Comparison of ENCODE assay signal across 18 mouse cellular contexts in genomic region chr10:125838982-125839381, GRCm38 (mm10).
DNase-seq lines count a peak whose midpoint lies in the region; ATAC-seq lines count a peak whose summit lies in the region.
"Had no signal": no experiment of that assay in that cellular context is flagged by ENCODE, and none has a peak within 500 bp of the region (broad histone marks: within the 10 kb centered on the region; RNA-seq: fewer than 3 reads in every experiment).

No protein-coding gene starts in this region.

- ATAC-seq in forebrain, embryonic 14.5 days = 0 out of 2 replicates have a peak, but pooled peaks have one; percentile 19
- no peak for ATAC-seq in forebrain, embryonic 15.5 days (replicated peaks)
- no peak for ATAC-seq in midbrain, embryonic 14.5 days (ENCODE audit: low FRiP score, low TSS enrichment)
- no peak for ATAC-seq in midbrain, embryonic 13.5 days
- no peak for ATAC-seq in embryonic facial prominence, embryonic 15.5 days (ENCODE audit: insufficient number of reproducible peaks, low FRiP score, low TSS enrichment, low read depth)
- ATAC-seq in granulocyte monocyte progenitor cell, adult 5-6 weeks (replicated peaks; ENCODE audit: poor library complexity, severe bottlenecking) = no peak
- ATAC-seq: activated CD4-positive, CD25-positive, alpha-beta regulatory T cell, adult 4 months; liver, postnatal 0 days; Patski had no signal

- H3K9me3 ChIP-seq in forebrain, embryonic 14.5 days (replicated peaks; ENCODE audit: control insufficient read depth, low read length) = no peaks in the 10 kb centered on the region
- no peaks in the 10 kb centered on the region for H3K9me3 ChIP-seq in forebrain, embryonic 15.5 days
- H3K9me3 ChIP-seq in midbrain, embryonic 14.5 days (ENCODE audit: control insufficient read depth, low read length) = no peaks in the 10 kb centered on the region
- no peaks in the 10 kb centered on the region for H3K9me3 ChIP-seq in midbrain, embryonic 13.5 days
- H3K9me3 ChIP-seq in embryonic facial prominence, embryonic 15.5 days (replicated peaks) = no peaks in the 10 kb centered on the region

- H3K9ac ChIP-seq in forebrain, embryonic 14.5 days (ENCODE audit: low read length) = no peak overlapping the region
- no peak overlapping the region for H3K9ac ChIP-seq in forebrain, embryonic 15.5 days (replicated peaks)
- H3K9ac ChIP-seq in midbrain, embryonic 14.5 days (replicated peaks; ENCODE audit: low read length) = no peak overlapping the region
- H3K9ac ChIP-seq in midbrain, embryonic 13.5 days (replicated peaks) = no peak overlapping the region
- no peak overlapping the region for H3K9ac ChIP-seq in embryonic facial prominence, embryonic 15.5 days
- H3K9ac ChIP-seq: liver, postnatal 0 days had no signal

- peaks cover 12% of the 10 kb centered on the region for H3K4me1 ChIP-seq in forebrain, embryonic 14.5 days (ENCODE audit: control insufficient read depth, insufficient read depth, low read length)
- peaks cover 17% of the 10 kb centered on the region for H3K4me1 ChIP-seq in forebrain, embryonic 15.5 days
- peaks cover 16% of the 10 kb centered on the region for H3K4me1 ChIP-seq in midbrain, embryonic 14.5 days (ENCODE audit: control insufficient read depth, insufficient read depth, low read length)
- H3K4me1 ChIP-seq in midbrain, embryonic 13.5 days (replicated peaks) = peaks cover 20% of the 10 kb centered on the region
- H3K4me1 ChIP-seq in embryonic facial prominence, embryonic 15.5 days = peaks cover 21% of the 10 kb centered on the region; the same call in 1 of the 2 replicates

- WGBS in forebrain, embryonic 14.5 days = 84% methylated on average over 11 of the region's 11 CpGs
- WGBS in forebrain, embryonic 15.5 days = 79% methylated on average over 11 of the region's 11 CpGs
- WGBS in midbrain, embryonic 14.5 days = 87% methylated on average over 11 of the region's 11 CpGs
- 84% methylated on average over 11 of the region's 11 CpGs for WGBS in midbrain, embryonic 13.5 days
- 58% methylated on average over 11 of the region's 11 CpGs for WGBS in embryonic facial prominence, embryonic 15.5 days

- DNase-seq in forebrain, embryonic 14.5 days (ENCODE audit: low spot score) = no peak
- peak; percentile 19 for DNase-seq in midbrain, embryonic 14.5 days
- DNase-seq in thymus, postnatal 14 days = no peak
- DNase-seq: adrenal gland, postnatal 25 days; B cell, adult 2 months; cerebellum, adult 8-10 months; kidney, adult 2 months; kidney, postnatal 25 days; liver; liver, postnatal 0 days; lung, postnatal 36 days had no signal

- no peak overlapping the region for H3K4me3 ChIP-seq in forebrain, embryonic 14.5 days (ENCODE audit: low read depth, low read length)
- no peak overlapping the region for H3K4me3 ChIP-seq in forebrain, embryonic 15.5 days
- no peak overlapping the region for H3K4me3 ChIP-seq in midbrain, embryonic 14.5 days (replicated peaks; ENCODE audit: low read depth, low read length)
- no peak overlapping the region for H3K4me3 ChIP-seq in midbrain, embryonic 13.5 days (replicated peaks)
- no peak overlapping the region for H3K4me3 ChIP-seq in embryonic facial prominence, embryonic 15.5 days (replicated peaks)
- H3K4me3 ChIP-seq: erythroblast, embryonic 14.5 days had no signal

- no peaks in the 10 kb centered on the region; the same call in 1 of the 2 replicates for H3K27me3 ChIP-seq in forebrain, embryonic 14.5 days (replicated peaks; ENCODE audit: control insufficient read depth, insufficient read depth, low read length)
- H3K27me3 ChIP-seq in forebrain, embryonic 15.5 days = peaks cover 12% of the 10 kb centered on the region; the same call in 1 of the 2 replicates
- no peaks in the 10 kb centered on the region for H3K27me3 ChIP-seq in midbrain, embryonic 14.5 days (ENCODE audit: control insufficient read depth, insufficient read depth, low read length)
- H3K27me3 ChIP-seq in midbrain, embryonic 13.5 days = no peaks in the 10 kb centered on the region
- H3K27me3 ChIP-seq in embryonic facial prominence, embryonic 15.5 days = no peaks in the 10 kb centered on the region
- H3K27me3 ChIP-seq: Patski had no signal

- no peaks in the 10 kb centered on the region for H3K36me3 ChIP-seq in forebrain, embryonic 14.5 days (ENCODE audit: control insufficient read depth, insufficient read depth, low read length)
- H3K36me3 ChIP-seq in forebrain, embryonic 15.5 days = no peaks in the 10 kb centered on the region
- no peaks in the 10 kb centered on the region for H3K36me3 ChIP-seq in midbrain, embryonic 14.5 days (ENCODE audit: control insufficient read depth, insufficient read depth, low read length)
- H3K36me3 ChIP-seq in midbrain, embryonic 13.5 days = no peaks in the 10 kb centered on the region
- H3K36me3 ChIP-seq in embryonic facial prominence, embryonic 15.5 days = no peaks in the 10 kb centered on the region

- H3K4me2 ChIP-seq in forebrain, embryonic 14.5 days (ENCODE audit: low read length) = 0 out of 2 replicates have a peak overlapping the region, but pooled peaks have one; percentile 29
- no peak overlapping the region for H3K4me2 ChIP-seq in forebrain, embryonic 15.5 days (replicated peaks)
- H3K4me2 ChIP-seq in midbrain, embryonic 14.5 days (ENCODE audit: low read length) = no peak overlapping the region
- H3K4me2 ChIP-seq in midbrain, embryonic 13.5 days (replicated peaks) = no peak overlapping the region
- no peak overlapping the region for H3K4me2 ChIP-seq in embryonic facial prominence, embryonic 15.5 days (replicated peaks)

- H3K27ac ChIP-seq in forebrain, embryonic 14.5 days (ENCODE audit: low read depth, low read length) = no peak overlapping the region
- H3K27ac ChIP-seq in forebrain, embryonic 15.5 days (replicated peaks) = no peak overlapping the region
- peak overlapping the region; percentile 52 for H3K27ac ChIP-seq in midbrain, embryonic 14.5 days (replicated peaks; ENCODE audit: low read depth, low read length)
- H3K27ac ChIP-seq in midbrain, embryonic 13.5 days = no peak overlapping the region
- H3K27ac ChIP-seq in embryonic facial prominence, embryonic 15.5 days (replicated peaks) = peak overlapping the region; percentile 44; the same call in 1 of the 2 replicates

Comparison
In these comparisons a context has a peak if more than half of its experiments do, and no peak if none do; other contexts are left out.
1. H3K27ac ChIP-seq: peak in midbrain, embryonic 14.5 days (single experiment) and embryonic facial prominence, embryonic 15.5 days (single experiment); none in forebrain, embryonic 14.5 days (single experiment), forebrain, embryonic 15.5 days (single experiment) and midbrain, embryonic 13.5 days (single experiment).